Mouse (Mus musculus) naive thymus-derived CD4-positive, alpha-beta T cell, adult 2 months (primary cell): ENCODE data around the gene Itgb3bp.

Experiments
- DNase-seq: peaks from one replicate; pipeline ENCODE4 v3.0.0-alpha.2; 2011; ENCODE audit warnings: low read depth

Gene Itgb3bp

GRCm38 (mm10) chr4:99929613-99930517, at the start of gene Itgb3bp:
Itgb3bp (minus strand) TSS chr4:99929813.
- DNase-seq = no peak

GRCm38 (mm10) chr4:99979326-99979725, 49.7 kb upstream of the Itgb3bp start:
- no peak for DNase-seq

- no peak for DNase-seq
These were observed 44.8 kb upstream of the Itgb3bp start for GRCm38 (mm10) chr4:99974375-99974774.

GRCm38 (mm10) chr4:99973931-99974330, 44.3 kb upstream of the Itgb3bp start:
- DNase-seq = no peak

- no peak for DNase-seq
These were observed 43.3 kb upstream of the Itgb3bp start for GRCm38 (mm10) chr4:99972886-99973285.

GRCm38 (mm10) chr4:99970097-99970496, 40.5 kb upstream of the Itgb3bp start:
- no peak for DNase-seq

- no peak for DNase-seq
These were observed 39.7 kb upstream of the Itgb3bp start for GRCm38 (mm10) chr4:99969328-99969727.

- no peak for DNase-seq
These were observed 36.9 kb upstream of the Itgb3bp start for GRCm38 (mm10) chr4:99966555-99966954.

- DNase-seq = no peak
These were observed 29.7 kb upstream of the Itgb3bp start for GRCm38 (mm10) chr4:99959308-99959707.

- DNase-seq = no peak
These were observed 28.6 kb upstream of the Itgb3bp start for GRCm38 (mm10) chr4:99958084-99958815.

- no peak for DNase-seq
These were observed 27.6 kb upstream of the Itgb3bp start for GRCm38 (mm10) chr4:99957186-99957585.

GRCm38 (mm10) chr4:99955396-99955795, 25.8 kb upstream of the Itgb3bp start:
- no peak for DNase-seq

- no peak for DNase-seq
These were observed 24.3 kb upstream of the Itgb3bp start for GRCm38 (mm10) chr4:99953904-99954303.

GRCm38 (mm10) chr4:99947896-99948295, 18.3 kb upstream of the Itgb3bp start:
- DNase-seq = no peak

GRCm38 (mm10) chr4:99947192-99947591, 17.6 kb upstream of the Itgb3bp start:
- peak; percentile 35 for DNase-seq

- DNase-seq = no peak
These were observed 16.9 kb upstream of the Itgb3bp start for GRCm38 (mm10) chr4:99946516-99946915.

GRCm38 (mm10) chr4:99945011-99945410, 15.4 kb upstream of the Itgb3bp start:
- no peak for DNase-seq

GRCm38 (mm10) chr4:99944606-99945005, 15.0 kb upstream of the Itgb3bp start:
- DNase-seq = no peak

GRCm38 (mm10) chr4:99941655-99942414, 12.2 kb upstream of the Itgb3bp start:
- peak; percentile 30 for DNase-seq

GRCm38 (mm10) chr4:99939711-99940505, 10.3 kb upstream of the Itgb3bp start:
- no peak for DNase-seq

GRCm38 (mm10) chr4:99936278-99936677, 6.7 kb upstream of the Itgb3bp start:
- no peak for DNase-seq
